Mouse (Mus musculus): ENCODE measurements around the gene Larp4b. TPM values are rescaled to one million over a fixed set of nuclear protein-coding genes. Genes with fewer than 3 reads are reported as not detected.

Gene Larp4b
- polyA plus RNA-seq, 1 experiment from 2014 or later, result 51.6 TPM

GRCm38 (mm10) chr13:9139466-9139991, 45.8 kb downstream of the Larp4b start:
- 93% methylated on average over 6 of the region's 6 CpGs for WGBS
- no peak overlapping the region for H3K9ac ChIP-seq (replicated peaks; ENCODE audit: low read length)
- H3K9me3 ChIP-seq (ENCODE audit: control insufficient read depth, low read length), result no peaks in the 10 kb centered on the region
- H3K4me2 ChIP-seq (ENCODE audit: low read length), result no peak overlapping the region
- peaks cover 48% of the 10 kb centered on the region for H3K36me3 ChIP-seq (ENCODE audit: control insufficient read depth, insufficient read depth, low read length)
- DNase-seq (no peak), ATAC-seq (ENCODE audit: low FRiP score, low TSS enrichment) (no peak)
- H3K27me3 ChIP-seq (ENCODE audit: control insufficient read depth, insufficient read depth, low read length), result no peaks in the 10 kb centered on the region
- no peak overlapping the region for H3K27ac ChIP-seq (replicated peaks; ENCODE audit: low read depth, low read length)
- H3K4me3 ChIP-seq (replicated peaks; ENCODE audit: low read depth, low read length), result no peak overlapping the region
- no peaks in the 10 kb centered on the region for H3K4me1 ChIP-seq (ENCODE audit: control insufficient read depth, insufficient read depth, low read length)

- ATAC-seq (ENCODE audit: low FRiP score, low TSS enrichment), result no peak
- Histone ChIP-seq H3K4me3 (replicated peaks; ENCODE audit: low read depth, low read length) (no peak overlapping the region), H3K27me3 (ENCODE audit: control insufficient read depth, insufficient read depth, low read length) (no peaks in the 10 kb centered on the region), H3K9me3 (ENCODE audit: control insufficient read depth, low read length) (no peaks in the 10 kb centered on the region), H3K36me3 (ENCODE audit: control insufficient read depth, insufficient read depth, low read length) (peaks cover 49% of the 10 kb centered on the region), H3K27ac (replicated peaks; ENCODE audit: low read depth, low read length) (no peak overlapping the region), H3K4me2 (ENCODE audit: low read length) (no peak overlapping the region), H3K4me1 (ENCODE audit: control insufficient read depth, insufficient read depth, low read length) (no peaks in the 10 kb centered on the region), H3K9ac (replicated peaks; ENCODE audit: low read length) (no peak overlapping the region)
- WGBS, result 88% methylated on average over 10 of the region's 10 CpGs
- no peak for DNase-seq
Measured at GRCm38 (mm10) chr13:9140204-9140603, 46.5 kb downstream of the Larp4b start.

GRCm38 (mm10) chr13:9142371-9142770, 48.7 kb downstream of the Larp4b start:
- peak; percentile 6 for DNase-seq
- 12% methylated on average over 2 of the region's 2 CpGs for WGBS
- no peak for ATAC-seq (ENCODE audit: low FRiP score, low TSS enrichment)

GRCm38 (mm10) chr13:9148830-9149229, 55.1 kb downstream of the Larp4b start:
- Histone ChIP-seq H3K27me3 (ENCODE audit: control insufficient read depth, insufficient read depth, low read length) (no peaks in the 10 kb centered on the region), H3K27ac (replicated peaks; ENCODE audit: low read depth, low read length) (no peak overlapping the region), H3K9me3 (ENCODE audit: control insufficient read depth, low read length) (no peaks in the 10 kb centered on the region), H3K4me1 (ENCODE audit: control insufficient read depth, insufficient read depth, low read length) (no peaks in the 10 kb centered on the region), H3K36me3 (ENCODE audit: control insufficient read depth, insufficient read depth, low read length) (peaks cover 52% of the 10 kb centered on the region), H3K9ac (replicated peaks; ENCODE audit: low read length) (no peak overlapping the region), H3K4me2 (ENCODE audit: low read length) (no peak overlapping the region), H3K4me3 (replicated peaks; ENCODE audit: low read depth, low read length) (no peak overlapping the region)
- DNase-seq (no peak), ATAC-seq (ENCODE audit: low FRiP score, low TSS enrichment) (no peak)
- WGBS, result 87% methylated on average over 2 of the region's 2 CpGs

More at GRCm38 (mm10) chr13:9142371-9142770, 48.7 kb downstream of the Larp4b start:
- H3K27me3 ChIP-seq (ENCODE audit: control insufficient read depth, insufficient read depth, low read length), result no peaks in the 10 kb centered on the region
- H3K9ac ChIP-seq (replicated peaks; ENCODE audit: low read length), result no peak overlapping the region
- H3K36me3 ChIP-seq (ENCODE audit: control insufficient read depth, insufficient read depth, low read length), result peaks cover 52% of the 10 kb centered on the region
- H3K27ac ChIP-seq (replicated peaks; ENCODE audit: low read depth, low read length), result no peak overlapping the region
- H3K4me1 ChIP-seq (ENCODE audit: control insufficient read depth, insufficient read depth, low read length), result no peaks in the 10 kb centered on the region
- H3K4me3 ChIP-seq (replicated peaks; ENCODE audit: low read depth, low read length), result no peak overlapping the region
- no peaks in the 10 kb centered on the region for H3K9me3 ChIP-seq (ENCODE audit: control insufficient read depth, low read length)
- H3K4me2 ChIP-seq (ENCODE audit: low read length), result no peak overlapping the region

GRCm38 (mm10) chr13:9149473-9150217, 56.0 kb downstream of the Larp4b start:
- H3K4me1 ChIP-seq (ENCODE audit: control insufficient read depth, insufficient read depth, low read length), result no peaks in the 10 kb centered on the region
- no peaks in the 10 kb centered on the region for H3K27me3 ChIP-seq (ENCODE audit: control insufficient read depth, insufficient read depth, low read length)
- DNase-seq (peak; percentile 17), ATAC-seq (ENCODE audit: low FRiP score, low TSS enrichment) (no peak)
- WGBS, result 44% methylated on average over 7 of the region's 7 CpGs
- no peaks in the 10 kb centered on the region for H3K9me3 ChIP-seq (ENCODE audit: control insufficient read depth, low read length)
- no peak overlapping the region for H3K27ac ChIP-seq (replicated peaks; ENCODE audit: low read depth, low read length)
- H3K4me3 ChIP-seq (replicated peaks; ENCODE audit: low read depth, low read length), result no peak overlapping the region
- H3K4me2 ChIP-seq (ENCODE audit: low read length), result no peak overlapping the region
- H3K36me3 ChIP-seq (ENCODE audit: control insufficient read depth, insufficient read depth, low read length), result peaks cover 52% of the 10 kb centered on the region
- no peak overlapping the region for H3K9ac ChIP-seq (replicated peaks; ENCODE audit: low read length)

GRCm38 (mm10) chr13:9151100-9151499, 57.4 kb downstream of the Larp4b start:
- H3K27ac ChIP-seq (replicated peaks; ENCODE audit: low read depth, low read length), result no peak overlapping the region
- DNase-seq (no peak), ATAC-seq (ENCODE audit: low FRiP score, low TSS enrichment) (no peak)
- H3K9ac ChIP-seq (replicated peaks; ENCODE audit: low read length), result no peak overlapping the region
- H3K4me3 ChIP-seq (replicated peaks; ENCODE audit: low read depth, low read length), result no peak overlapping the region
- H3K4me2 ChIP-seq (ENCODE audit: low read length), result no peak overlapping the region
- no peaks in the 10 kb centered on the region for H3K27me3 ChIP-seq (ENCODE audit: control insufficient read depth, insufficient read depth, low read length)
- H3K9me3 ChIP-seq (ENCODE audit: control insufficient read depth, low read length), result no peaks in the 10 kb centered on the region
- WGBS, result 94% methylated on average over 6 of the region's 6 CpGs
- H3K4me1 ChIP-seq (ENCODE audit: control insufficient read depth, insufficient read depth, low read length), result no peaks in the 10 kb centered on the region
- peaks cover 58% of the 10 kb centered on the region for H3K36me3 ChIP-seq (ENCODE audit: control insufficient read depth, insufficient read depth, low read length)

GRCm38 (mm10) chr13:9151619-9152018, 57.9 kb downstream of the Larp4b start:
- WGBS, result 98% methylated on average over 4 of the region's 4 CpGs
- Histone ChIP-seq H3K4me2 (ENCODE audit: low read length) (no peak overlapping the region), H3K4me3 (replicated peaks; ENCODE audit: low read depth, low read length) (no peak overlapping the region), H3K27me3 (ENCODE audit: control insufficient read depth, insufficient read depth, low read length) (no peaks in the 10 kb centered on the region), H3K9ac (replicated peaks; ENCODE audit: low read length) (no peak overlapping the region), H3K9me3 (ENCODE audit: control insufficient read depth, low read length) (no peaks in the 10 kb centered on the region), H3K27ac (replicated peaks; ENCODE audit: low read depth, low read length) (no peak overlapping the region), H3K4me1 (ENCODE audit: control insufficient read depth, insufficient read depth, low read length) (no peaks in the 10 kb centered on the region), H3K36me3 (ENCODE audit: control insufficient read depth, insufficient read depth, low read length) (peaks cover 60% of the 10 kb centered on the region)
- ATAC-seq (ENCODE audit: low FRiP score, low TSS enrichment), result no peak
- DNase-seq, result no peak

- 87% methylated on average over 2 of the region's 2 CpGs for WGBS
- no peaks in the 10 kb centered on the region for H3K27me3 ChIP-seq (ENCODE audit: control insufficient read depth, insufficient read depth, low read length)
- H3K9me3 ChIP-seq (ENCODE audit: control insufficient read depth, low read length), result no peaks in the 10 kb centered on the region
- no peak overlapping the region for H3K27ac ChIP-seq (replicated peaks; ENCODE audit: low read depth, low read length)
- H3K9ac ChIP-seq (replicated peaks; ENCODE audit: low read length), result no peak overlapping the region
- peaks cover 60% of the 10 kb centered on the region for H3K36me3 ChIP-seq (ENCODE audit: control insufficient read depth, insufficient read depth, low read length)
- no peaks in the 10 kb centered on the region for H3K4me1 ChIP-seq (ENCODE audit: control insufficient read depth, insufficient read depth, low read length)
- H3K4me2 ChIP-seq (ENCODE audit: low read length), result no peak overlapping the region
- DNase-seq, result no peak
- no peak overlapping the region for H3K4me3 ChIP-seq (replicated peaks; ENCODE audit: low read depth, low read length)
- no peak for ATAC-seq (ENCODE audit: low FRiP score, low TSS enrichment)
Measured at GRCm38 (mm10) chr13:9152267-9152666, 58.6 kb downstream of the Larp4b start.

- WGBS, result 92% methylated on average over 9 of the region's 9 CpGs
- Histone ChIP-seq H3K9ac (replicated peaks; ENCODE audit: low read length) (no peak overlapping the region), H3K9me3 (ENCODE audit: control insufficient read depth, low read length) (no peaks in the 10 kb centered on the region), H3K27me3 (ENCODE audit: control insufficient read depth, insufficient read depth, low read length) (no peaks in the 10 kb centered on the region), H3K27ac (replicated peaks; ENCODE audit: low read depth, low read length) (no peak overlapping the region), H3K4me3 (replicated peaks; ENCODE audit: low read depth, low read length) (no peak overlapping the region), H3K4me1 (ENCODE audit: control insufficient read depth, insufficient read depth, low read length) (no peaks in the 10 kb centered on the region), H3K36me3 (ENCODE audit: control insufficient read depth, insufficient read depth, low read length) (peaks cover 67% of the 10 kb centered on the region), H3K4me2 (ENCODE audit: low read length) (no peak overlapping the region)
- ATAC-seq (ENCODE audit: low FRiP score, low TSS enrichment) (no peak), DNase-seq (no peak)
Measured at GRCm38 (mm10) chr13:9153803-9154202, 60.1 kb downstream of the Larp4b start.
